Mouse (Mus musculus): ENCODE measurements at regions not wholly inside any gene's neighbourhood (a gene's known extent, or its start where the extent isn't known, plus 50 kb on each side); places are given as distances from the start of the nearest gene placed in this dataset.

- Histone ChIP-seq H3K4me2 (replicated peaks) (no peak overlapping the region), H3K27ac (no peak overlapping the region), H3K27me3 (no peaks in the 10 kb centered on the region), H3K9ac (no peak overlapping the region), H3K36me3 (no peaks in the 10 kb centered on the region), H3K4me1 (no peaks in the 10 kb centered on the region), H3K4me3 (no peak overlapping the region), H3K9me3 (replicated peaks) (no peaks in the 10 kb centered on the region)
- peak; percentile 50; the same call in 1 of the 2 replicates for ATAC-seq (ENCODE audit: low FRiP score)
- WGBS, result 70% methylated on average over 4 of the region's 4 CpGs
Measured at GRCm38 (mm10) chr8:50802938-50803337, 1959.2 kb upstream of the Tenm3 start.

DNA sequence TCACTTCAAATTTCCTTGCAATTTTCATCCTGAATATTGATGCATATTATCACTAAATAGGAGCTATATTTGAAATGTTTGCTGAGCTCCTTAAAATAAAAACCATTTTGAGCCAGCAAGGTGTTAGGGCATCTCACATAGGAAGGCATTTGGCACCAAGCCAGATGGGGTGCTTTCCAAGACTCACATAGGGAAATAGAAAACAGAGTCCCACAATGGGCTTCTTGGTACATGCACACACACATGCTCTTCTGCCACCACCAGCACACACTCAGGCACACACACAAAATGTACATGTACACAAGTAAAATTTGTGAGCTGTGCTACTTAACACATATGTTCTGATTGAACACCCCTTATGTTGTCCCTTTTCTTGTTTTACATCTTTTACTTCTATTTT is 1943.7 kb upstream of the Tenm3 start:
- Histone ChIP-seq H3K4me2 (replicated peaks) (no peak overlapping the region), H3K4me1 (no peaks in the 10 kb centered on the region), H3K4me3 (no peak overlapping the region), H3K9me3 (replicated peaks) (no peaks in the 10 kb centered on the region), H3K27ac (no peak overlapping the region), H3K36me3 (no peaks in the 10 kb centered on the region), H3K27me3 (no peaks in the 10 kb centered on the region), H3K9ac (no peak overlapping the region)
- ATAC-seq (ENCODE audit: low FRiP score), result no peak

DNA sequence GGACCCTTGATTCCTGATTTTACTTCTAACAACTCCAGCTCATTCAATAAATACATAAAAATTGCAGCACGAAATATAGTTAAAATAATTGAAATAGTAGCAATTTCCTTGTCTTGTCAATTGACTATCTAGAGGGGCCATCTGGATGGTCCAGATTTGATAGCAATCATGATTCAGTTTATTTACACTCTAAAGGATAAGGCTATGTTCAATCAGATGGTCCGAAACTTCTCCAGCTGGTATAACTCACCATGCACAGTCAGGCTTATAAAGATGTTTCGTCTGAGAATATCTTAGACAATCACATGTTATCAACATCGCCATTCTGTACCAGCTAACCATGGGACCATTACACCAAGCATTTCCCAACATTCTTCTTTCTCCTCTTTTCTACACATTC is 1926.9 kb upstream of the Tenm3 start:
- H3K4me1 ChIP-seq, result no peaks in the 10 kb centered on the region
- H3K4me2 ChIP-seq (replicated peaks), result no peak overlapping the region
- no peak overlapping the region for H3K9ac ChIP-seq
- 95% methylated on average over 4 of the region's 4 CpGs for WGBS
- no peak overlapping the region for H3K27ac ChIP-seq
- ATAC-seq (ENCODE audit: low FRiP score), result no peak
- H3K4me3 ChIP-seq, result no peak overlapping the region
- no peaks in the 10 kb centered on the region for H3K36me3 ChIP-seq
- no peaks in the 10 kb centered on the region for H3K9me3 ChIP-seq (replicated peaks)
- no peaks in the 10 kb centered on the region for H3K27me3 ChIP-seq

Data from hindbrain, embryonic 12.5 days (tissue).